Mouse (Mus musculus): ENCODE data around the gene Ifitm10.
A peak's percentile ranks its signal among the peaks of the same experiment; 100 is the strongest.

The Ifitm10 gene

DNA sequence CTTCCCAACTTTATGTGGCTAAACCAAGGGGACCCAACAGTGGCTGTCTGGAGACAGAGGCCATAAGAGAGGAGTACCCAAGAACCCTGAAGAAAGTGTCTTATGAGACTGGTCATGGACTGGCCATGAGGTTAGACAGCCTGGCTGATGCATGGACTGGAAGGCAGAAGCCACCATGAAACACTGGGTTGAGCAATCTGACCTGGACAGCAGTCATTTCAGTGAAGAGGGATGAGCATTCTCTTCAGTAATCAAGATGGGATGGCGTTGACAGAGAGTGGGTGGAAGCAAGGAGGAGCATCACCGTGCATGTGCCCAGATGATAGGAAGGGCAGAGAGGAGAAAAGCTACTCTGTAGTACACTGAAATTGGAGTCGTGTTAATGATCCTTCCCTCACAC, 17.6 kb upstream of the Ifitm10 start:
- DNase-seq (ENCODE audit: low spot score in 2 of 2): no peak

DNA sequence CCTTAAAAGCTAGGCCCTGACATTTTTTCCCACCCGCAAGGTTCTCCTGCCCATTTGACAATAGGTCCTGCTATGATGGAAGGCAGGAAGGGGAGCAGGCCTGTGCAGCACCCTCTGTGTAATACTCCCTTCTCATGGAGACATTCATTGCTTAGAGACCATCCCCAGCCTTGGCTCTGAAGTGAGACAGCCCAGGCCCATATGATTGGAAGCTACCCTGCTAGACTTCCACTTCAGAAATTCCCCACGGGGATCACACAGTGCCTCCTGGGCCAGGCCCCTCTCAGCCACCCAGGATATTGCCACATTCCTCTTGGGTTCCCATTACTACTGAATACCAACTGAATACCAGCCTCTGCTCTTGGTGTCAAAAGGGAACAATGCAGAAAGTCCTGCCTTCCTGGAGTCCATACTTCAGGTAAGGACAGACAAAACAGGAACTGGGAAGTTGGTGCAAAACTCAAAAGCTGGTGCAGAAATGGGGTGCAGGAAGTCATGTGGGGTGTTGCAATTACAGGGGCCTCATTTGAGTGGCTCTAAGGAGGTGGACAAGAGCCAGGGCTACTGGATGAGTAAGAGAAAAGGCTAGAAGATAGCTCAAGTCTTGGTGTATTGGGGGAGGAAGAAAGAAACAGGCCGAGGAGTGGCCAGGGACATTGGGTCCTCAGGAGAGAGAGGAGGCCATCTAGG, 16.6 kb upstream of the Ifitm10 start:
- no peak for DNase-seq (ENCODE audit: low spot score in 2 of 2)

DNA sequence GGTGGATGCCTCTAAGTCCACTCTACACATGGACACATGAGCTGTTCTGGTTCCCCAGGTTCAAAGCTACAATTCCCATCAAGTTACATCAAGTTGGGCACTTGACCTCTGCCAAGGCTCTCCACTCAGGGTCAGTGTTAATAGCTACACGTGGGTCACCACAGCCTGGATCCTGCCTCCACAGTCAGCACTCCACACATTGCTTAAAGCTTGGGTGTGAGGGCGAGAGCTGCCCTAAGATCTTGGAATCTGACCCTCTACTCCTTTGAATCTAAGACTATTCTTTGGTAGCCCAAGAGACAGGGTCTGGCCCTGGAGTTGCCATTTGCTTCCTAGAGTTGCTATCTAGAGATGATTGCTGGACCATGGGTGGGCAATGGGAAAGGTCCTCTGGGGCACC, 15.2 kb upstream of the Ifitm10 start:
- no peak for DNase-seq (ENCODE audit: low spot score in 2 of 2)

- DNase-seq (ENCODE audit: low spot score in 2 of 2): no peak
These were observed 14.6 kb upstream of the Ifitm10 start for GRCm38 (mm10) chr7:142388198-142388597.

DNA sequence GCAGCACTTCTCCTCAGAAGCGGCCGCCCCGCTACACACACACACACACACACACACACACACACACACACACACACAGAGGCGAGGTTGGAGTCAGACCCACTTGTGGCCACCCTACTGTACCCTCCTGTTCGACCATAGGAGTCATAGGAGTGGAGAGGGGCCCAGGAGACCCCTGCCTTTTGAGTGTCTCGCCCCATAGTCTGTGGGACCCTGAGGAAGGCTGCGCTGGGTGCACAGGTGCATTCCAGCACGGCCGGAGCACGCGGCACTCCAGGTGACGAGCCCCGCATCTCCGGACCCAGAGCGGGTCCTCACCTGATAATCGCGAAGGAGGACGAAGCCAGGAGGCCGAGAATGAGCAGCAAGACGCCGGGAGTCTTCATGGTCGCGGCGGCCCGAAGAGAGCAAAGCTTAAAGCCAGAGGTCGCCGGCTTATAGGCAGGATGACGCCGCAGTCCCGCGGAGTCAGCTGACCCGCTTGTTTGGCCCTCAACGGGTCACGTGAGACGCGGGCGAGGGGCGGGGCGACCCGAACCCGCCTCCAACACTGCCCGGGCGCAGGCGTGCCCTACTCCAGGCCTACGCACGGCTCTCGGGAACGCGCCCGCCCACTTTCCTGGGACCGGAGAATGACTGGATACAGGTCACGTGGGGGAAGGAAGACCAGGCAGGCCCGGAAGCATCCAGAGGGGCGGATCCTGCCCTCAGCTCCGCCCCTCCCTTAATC, 14.0 kb upstream of the Ifitm10 start, which contains the start of gene Ctsd:
Gene Ctsd (minus strand): TSS at position 620 of the 730 bp plus-strand sequence.
- DNase-seq (ENCODE audit: low spot score in 2 of 2): peak; percentile 94

DNA sequence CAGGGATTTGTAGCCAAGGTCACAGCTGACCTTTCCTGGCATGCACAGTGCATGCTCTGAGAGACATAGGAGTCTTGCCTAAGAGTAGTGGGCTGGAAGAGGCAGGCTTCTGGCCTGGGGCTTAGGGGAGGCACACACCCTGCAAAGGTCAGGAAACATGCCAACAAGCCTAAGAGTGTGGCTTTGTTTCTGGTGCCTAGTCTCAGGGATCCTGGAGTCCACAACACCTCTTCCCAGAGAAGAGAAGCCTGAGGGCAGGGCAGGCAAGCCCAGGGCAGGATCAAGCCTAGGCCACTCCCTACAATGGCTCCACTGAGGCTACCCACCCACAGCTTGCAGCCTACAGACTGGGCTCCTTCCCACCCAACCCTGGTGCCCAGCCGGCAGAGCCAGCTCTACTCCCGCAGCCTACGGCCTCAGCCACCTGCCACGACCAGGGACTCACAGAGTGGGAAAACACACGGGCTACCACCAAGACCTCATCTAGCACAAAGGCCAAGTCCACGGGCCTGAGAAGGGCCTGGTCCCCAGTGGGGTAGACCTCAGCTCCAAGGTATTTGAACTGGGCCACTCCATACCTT, 13.2 kb upstream of the Ifitm10 start:
- no peak for DNase-seq (ENCODE audit: low spot score in 2 of 2)

GRCm38 (mm10) chr7:142385742-142386403, 12.3 kb upstream of the Ifitm10 start:
- no peak for DNase-seq (ENCODE audit: low spot score in 2 of 2)

DNA sequence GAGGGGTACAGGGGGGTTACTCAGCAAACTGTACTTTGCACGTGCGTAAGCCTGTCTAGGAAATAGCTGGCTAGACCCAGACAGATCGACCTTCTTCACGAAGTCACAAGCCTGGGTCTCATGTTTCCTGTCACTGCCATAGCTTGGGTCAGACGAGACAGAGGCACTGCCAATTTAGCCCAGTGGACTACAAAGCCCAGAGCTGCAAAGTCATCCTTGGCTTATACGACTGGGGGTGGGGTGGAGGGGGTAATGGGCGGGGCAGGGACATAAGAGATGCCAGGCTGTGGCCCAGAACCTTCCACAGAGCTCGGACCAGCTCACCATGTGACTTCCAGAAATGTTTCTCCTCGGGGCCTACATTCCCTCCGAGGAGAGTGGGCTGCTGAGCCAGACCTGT, 10.8 kb upstream of the Ifitm10 start:
- DNase-seq (ENCODE audit: low spot score in 2 of 2): no peak

- DNase-seq (ENCODE audit: low spot score in 2 of 2): no peak
These were observed 9.0 kb upstream of the Ifitm10 start, which contains the start of gene Gm49369 for GRCm38 (mm10) chr7:142382567-142382966. Gene Gm49369, minus strand, starts transcription at chr7:142382667.

DNA sequence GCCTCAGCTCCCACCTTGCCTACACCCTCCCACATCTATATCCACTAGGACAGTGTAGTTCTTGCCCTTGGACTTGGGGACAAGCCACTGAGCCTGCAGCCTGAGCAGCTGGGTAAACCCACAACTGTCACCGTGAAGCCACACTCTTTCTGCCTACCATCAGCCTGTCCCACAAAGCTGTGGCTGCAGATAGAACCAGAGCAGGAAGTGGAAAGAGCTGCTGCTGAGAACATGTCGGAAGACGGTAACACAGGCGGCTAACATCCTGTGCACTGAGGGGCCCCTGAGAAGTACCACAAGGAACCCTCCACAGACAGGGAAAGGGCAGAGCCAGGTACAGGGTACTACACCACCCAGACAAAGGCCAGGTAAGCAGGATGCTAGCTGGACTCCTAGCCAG, 7.6 kb upstream of the Ifitm10 start:
- no peak for DNase-seq (ENCODE audit: low spot score in 2 of 2)

- DNase-seq (ENCODE audit: low spot score in 2 of 2): no peak
These were observed 5.6 kb upstream of the Ifitm10 start for GRCm38 (mm10) chr7:142379186-142379585.

DNA sequence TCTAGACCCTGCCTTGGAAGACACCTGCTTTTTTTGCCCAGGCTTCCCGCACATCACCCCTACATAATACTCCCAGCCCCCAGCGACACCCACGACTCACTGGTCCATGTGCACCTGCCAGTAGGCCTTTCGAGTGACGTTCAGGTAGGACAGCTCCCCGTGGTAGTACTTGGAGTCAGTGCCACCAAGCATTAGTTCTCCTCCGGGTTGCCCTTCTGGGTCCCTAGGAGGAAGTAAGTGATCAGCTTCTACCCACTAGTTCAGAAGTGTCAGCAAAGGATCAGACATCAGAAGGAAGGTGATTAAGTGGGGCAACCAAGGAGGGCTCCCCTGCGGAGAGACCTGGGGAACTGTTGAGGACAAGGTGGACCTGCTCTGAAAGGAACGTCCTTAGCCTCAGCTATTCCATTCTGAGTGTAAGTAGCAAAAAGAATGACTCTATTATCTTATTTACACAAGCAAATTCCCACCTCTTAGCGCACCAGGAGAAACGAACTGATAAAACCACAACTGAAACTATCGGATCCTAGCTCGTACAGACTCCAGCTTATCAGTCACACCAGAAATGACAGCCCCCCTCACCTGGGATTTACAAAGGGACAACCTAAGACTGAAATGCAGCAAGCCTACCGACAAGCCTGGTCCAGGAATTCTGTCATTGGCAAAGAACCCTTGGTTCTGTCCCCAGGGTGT, 3.8 kb upstream of the Ifitm10 start:
- no peak for DNase-seq (ENCODE audit: low spot score in 2 of 2)

DNA sequence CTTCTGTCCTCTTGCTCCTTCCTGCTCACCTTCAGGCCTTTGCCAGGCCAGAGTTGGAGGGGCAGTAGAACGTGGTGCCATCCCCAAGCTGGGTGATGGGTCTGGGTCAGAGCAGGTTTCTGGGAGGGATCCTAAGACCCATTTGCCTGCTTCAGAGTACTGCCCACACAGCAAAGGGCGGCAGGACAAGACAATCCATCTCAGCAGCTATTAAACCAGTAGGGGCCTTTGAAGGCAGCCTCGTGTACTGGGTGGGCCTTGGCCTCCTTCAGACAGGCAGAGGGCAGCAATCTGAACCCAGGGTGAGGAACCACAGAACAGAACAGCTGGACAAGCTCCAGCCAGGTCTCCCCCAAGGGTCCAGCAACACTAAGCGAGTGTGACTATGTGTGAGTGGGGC, 2.5 kb upstream of the Ifitm10 start:
- DNase-seq (ENCODE audit: low spot score in 2 of 2): no peak

GRCm38 (mm10) chr7:142375261-142375724, 1.7 kb upstream of the Ifitm10 start:
- peak in 1 of 2 experiments; percentile 40 for DNase-seq (ENCODE audit: low spot score in 2 of 2)

- DNase-seq (ENCODE audit: low spot score in 2 of 2): no peak
These were observed 961 bp upstream of the Ifitm10 start for GRCm38 (mm10) chr7:142374413-142375015.

GRCm38 (mm10) chr7:142373039-142373438, 514 bp downstream of the Ifitm10 start:
- DNase-seq (ENCODE audit: low spot score in 2 of 2): no peak

DNA sequence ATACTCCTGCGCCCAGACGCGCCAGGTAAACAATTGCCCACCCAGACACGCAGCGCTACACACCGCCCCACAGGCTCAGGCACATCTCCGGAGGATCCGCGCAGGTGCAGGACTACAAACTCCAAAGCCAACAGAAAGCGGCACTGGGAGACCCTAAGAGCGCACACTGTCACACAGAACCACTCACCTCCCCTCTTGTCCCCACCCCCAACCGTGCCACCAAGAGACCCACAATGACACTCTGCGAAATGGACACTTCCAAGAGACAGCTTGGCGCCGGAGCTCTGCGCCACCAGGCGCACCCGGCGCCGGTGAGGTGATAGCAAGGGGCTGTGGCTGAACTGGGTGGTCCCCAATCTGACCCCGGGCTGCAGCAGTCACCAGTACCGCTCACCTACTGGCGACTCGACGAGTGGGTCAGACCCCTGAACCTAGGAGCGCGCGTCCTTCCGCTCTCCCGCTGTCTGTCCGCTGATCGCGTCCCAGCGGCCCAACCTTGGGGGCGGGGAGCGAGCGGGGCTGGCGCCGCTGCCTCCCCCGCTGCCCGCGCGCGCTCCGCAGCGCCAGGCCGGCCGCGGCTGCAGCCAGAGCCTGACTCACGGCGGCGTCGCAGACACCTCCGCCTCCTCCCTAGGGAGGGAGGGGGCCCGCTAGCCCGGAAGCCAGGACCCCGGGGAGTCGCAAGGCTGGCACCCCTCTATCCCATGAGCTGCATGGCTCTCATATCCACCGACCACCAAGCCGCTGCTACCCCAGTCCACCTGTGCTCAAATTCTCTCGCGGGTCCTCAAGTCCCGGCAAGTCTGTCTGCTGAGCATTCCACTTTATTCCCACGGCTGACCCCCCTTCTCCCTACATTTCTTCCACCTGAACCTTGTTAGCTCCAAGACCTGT, 1.5 kb downstream of the Ifitm10 start:
- no peak for DNase-seq (ENCODE audit: low spot score in 2 of 2)

- peak; percentile 37 to 59 for DNase-seq (ENCODE audit: low spot score in 2 of 2)
These were observed 2.2 kb downstream of the Ifitm10 start for GRCm38 (mm10) chr7:142371398-142371767.

- no peak for DNase-seq (ENCODE audit: low spot score in 2 of 2)
These were observed 2.6 kb downstream of the Ifitm10 start for GRCm38 (mm10) chr7:142370937-142371336.

DNA sequence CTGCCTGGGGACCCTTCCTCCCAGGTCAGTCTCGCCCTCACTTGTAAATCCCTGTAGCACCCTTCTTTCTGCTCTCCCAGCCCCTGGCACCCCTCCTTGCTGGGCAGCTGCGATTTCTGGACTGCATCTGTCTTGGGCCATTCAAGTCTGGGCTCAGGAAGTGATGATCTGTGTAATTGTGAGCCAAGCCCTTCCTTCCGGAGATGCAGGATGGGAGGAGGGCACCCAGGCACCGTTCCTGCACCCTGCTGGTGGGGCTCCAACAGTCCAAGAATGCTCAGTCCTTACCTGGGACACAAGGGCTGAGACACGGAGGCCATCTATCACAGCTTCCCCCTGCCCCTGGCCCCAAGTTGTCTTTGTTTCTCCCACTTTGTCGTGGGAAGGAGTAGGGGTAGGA, 3.7 kb downstream of the Ifitm10 start:
- no peak for DNase-seq (ENCODE audit: low spot score in 2 of 2)
